Mouse (Mus musculus): ENCODE measurements around the gene Map4. TPM values are rescaled to one million over a fixed set of nuclear protein-coding genes. Genes with fewer than 3 reads are reported as not detected.

The Map4 gene
- polyA plus RNA-seq, 2 experiments = 7.7 to 13.5 TPM

DNA sequence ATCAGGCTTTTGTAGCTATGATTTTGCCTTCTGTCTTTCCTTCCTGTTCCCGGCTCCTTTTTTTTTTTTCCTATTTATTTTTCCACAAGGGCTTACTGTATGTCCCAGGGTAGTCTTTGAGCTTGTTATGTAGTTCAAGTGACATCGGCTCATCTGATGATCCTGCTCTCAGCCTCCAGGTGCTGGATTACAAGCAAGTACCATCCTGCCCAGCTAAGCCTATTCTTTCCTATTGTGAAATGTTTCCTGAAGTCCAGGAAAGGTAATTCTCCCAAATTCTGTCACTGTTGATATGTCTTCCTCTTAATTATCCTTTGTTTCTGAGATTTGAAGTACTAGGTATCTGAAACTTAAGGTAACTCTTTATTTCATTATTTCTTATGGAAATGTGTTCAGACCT, 13.5 kb downstream of the Map4 start:
- Histone ChIP-seq H3K27ac (no peak overlapping the region), H3K9ac (replicated peaks) (no peak overlapping the region), H3K27me3 (ENCODE audit: control insufficient read depth, insufficient read depth, low read length) (no peaks in the 10 kb centered on the region), H3K4me3 (ENCODE audit: insufficient read depth in 1 of 2, low read depth in 2 of 2, low read length in 2 of 2) (no peak overlapping the region), H3K4me2 (ENCODE audit: low read depth) (no peak overlapping the region), H3K4me1 (replicated peaks; ENCODE audit: control insufficient read depth in 2 of 2, insufficient read depth in 2 of 2, low read length in 1 of 2) (no peaks in the 10 kb centered on the region), H3K9me3 (ENCODE audit: control insufficient read depth, low read length) (no peaks in the 10 kb centered on the region), H3K36me3 (replicated peaks; ENCODE audit: control insufficient read depth, insufficient read depth, low read depth) (no peaks in the 10 kb centered on the region)
- no peak for DNase-seq (ENCODE audit: low read depth in 3 of 3, low spot score in 3 of 3)
- WGBS (ENCODE audit: insufficient replicate concordance) = 74% methylated on average over 2 of the region's 2 CpGs
- TF ChIP-seq EP300 (IDR thresholded peaks at IDR 0.05; ENCODE audit: low read depth) (no peak), CTCF (IDR thresholded peaks at IDR 0.05; ENCODE audit: low read depth) (no peak)
- ATAC-seq (ENCODE audit: insufficient read depth) = no peak

DNA sequence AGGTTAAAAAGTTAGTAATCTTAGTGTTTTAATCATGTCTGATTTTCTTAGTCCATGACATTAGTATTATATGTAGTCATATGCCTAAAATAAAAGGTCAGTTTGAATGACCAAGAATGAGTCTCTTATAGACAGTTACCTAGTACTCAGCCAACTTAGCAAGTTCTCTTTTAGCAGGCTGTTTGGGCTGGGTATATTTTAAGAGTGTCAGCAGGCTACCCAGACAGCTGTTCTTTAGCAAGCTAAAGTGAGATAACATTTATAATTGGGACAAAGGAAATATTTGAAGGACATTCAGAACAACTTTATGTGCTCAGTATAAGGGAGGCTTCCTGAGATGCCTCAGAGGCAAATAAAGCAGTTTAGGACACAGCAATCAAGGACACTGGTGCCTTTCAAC, 17.3 kb downstream of the Map4 start:
- DNase-seq (ENCODE audit: low read depth in 3 of 3, low spot score in 3 of 3) = no peak
- no peak overlapping the region for H3K4me2 ChIP-seq (ENCODE audit: low read depth)
- H3K27me3 ChIP-seq (ENCODE audit: control insufficient read depth, insufficient read depth, low read length) = no peaks in the 10 kb centered on the region
- no peak for ATAC-seq (ENCODE audit: insufficient read depth)
- no peak for TF ChIP-seq CTCF (IDR thresholded peaks at IDR 0.05; ENCODE audit: low read depth)
- TF ChIP-seq EP300 (IDR thresholded peaks at IDR 0.05; ENCODE audit: low read depth) = no peak
- no peaks in the 10 kb centered on the region for H3K9me3 ChIP-seq (ENCODE audit: control insufficient read depth, low read length)
- H3K4me1 ChIP-seq (replicated peaks; ENCODE audit: control insufficient read depth in 2 of 2, insufficient read depth in 2 of 2, low read length in 1 of 2) = no peaks in the 10 kb centered on the region
- no peak overlapping the region for H3K27ac ChIP-seq
- H3K4me3 ChIP-seq (ENCODE audit: insufficient read depth in 1 of 2, low read depth in 2 of 2, low read length in 2 of 2) = no peak overlapping the region
- no peaks in the 10 kb centered on the region for H3K36me3 ChIP-seq (replicated peaks; ENCODE audit: control insufficient read depth, insufficient read depth, low read depth)
- no peak overlapping the region for H3K9ac ChIP-seq (replicated peaks)

- DNase-seq (ENCODE audit: low read depth in 3 of 3, low spot score in 3 of 3) = no peak
- H3K27ac ChIP-seq = no peak overlapping the region
- no peak overlapping the region for H3K9ac ChIP-seq (replicated peaks)
- H3K36me3 ChIP-seq (replicated peaks; ENCODE audit: control insufficient read depth, insufficient read depth, low read depth) = no peaks in the 10 kb centered on the region
- H3K4me1 ChIP-seq (replicated peaks; ENCODE audit: control insufficient read depth in 2 of 2, insufficient read depth in 2 of 2, low read length in 1 of 2) = no peaks in the 10 kb centered on the region
- ATAC-seq (ENCODE audit: insufficient read depth) = no peak
- 55% methylated on average over 4 of the region's 4 CpGs for WGBS (ENCODE audit: insufficient replicate concordance)
- TF ChIP-seq EP300 (IDR thresholded peaks at IDR 0.05; ENCODE audit: low read depth) (no peak), CTCF (IDR thresholded peaks at IDR 0.05; ENCODE audit: low read depth) (no peak)
- H3K4me2 ChIP-seq (ENCODE audit: low read depth) = no peak overlapping the region
- H3K9me3 ChIP-seq (ENCODE audit: control insufficient read depth, low read length) = no peaks in the 10 kb centered on the region
- H3K27me3 ChIP-seq (ENCODE audit: control insufficient read depth, insufficient read depth, low read length) = no peaks in the 10 kb centered on the region
- H3K4me3 ChIP-seq (ENCODE audit: insufficient read depth in 1 of 2, low read depth in 2 of 2, low read length in 2 of 2) = no peak overlapping the region
Measured at GRCm38 (mm10) chr9:109949801-109950200, 18.5 kb downstream of the Map4 start.

DNA sequence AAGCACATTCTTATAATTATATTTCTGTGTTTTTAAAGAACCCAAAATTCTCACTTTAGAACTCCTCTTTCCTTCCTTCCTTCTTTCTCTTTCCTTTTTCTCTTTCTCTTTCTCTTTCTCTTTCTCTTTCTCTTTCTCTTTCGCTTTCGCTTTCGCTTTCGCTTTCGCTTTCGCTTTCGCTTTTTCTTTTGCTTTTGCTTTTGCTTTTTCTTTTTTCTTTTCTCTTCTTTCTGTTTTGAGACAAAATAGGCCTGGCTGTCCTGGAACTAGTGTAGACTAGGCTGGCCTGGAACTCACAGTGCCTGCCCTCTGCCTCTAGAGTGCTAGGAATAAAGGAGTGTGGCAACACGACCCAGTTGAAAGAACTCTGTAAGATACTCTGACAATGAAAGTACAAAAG, 22.3 kb downstream of the Map4 start:
- Histone ChIP-seq H3K36me3 (replicated peaks; ENCODE audit: control insufficient read depth, insufficient read depth, low read depth) (no peaks in the 10 kb centered on the region), H3K4me3 (ENCODE audit: insufficient read depth in 1 of 2, low read depth in 2 of 2, low read length in 2 of 2) (no peak overlapping the region), H3K4me1 (replicated peaks; ENCODE audit: control insufficient read depth in 2 of 2, insufficient read depth in 2 of 2, low read length in 1 of 2) (no peaks in the 10 kb centered on the region), H3K9ac (replicated peaks) (no peak overlapping the region), H3K4me2 (ENCODE audit: low read depth) (no peak overlapping the region), H3K27me3 (ENCODE audit: control insufficient read depth, insufficient read depth, low read length) (no peaks in the 10 kb centered on the region), H3K27ac (no peak overlapping the region), H3K9me3 (ENCODE audit: control insufficient read depth, low read length) (no peaks in the 10 kb centered on the region)
- DNase-seq (ENCODE audit: low read depth in 3 of 3, low spot score in 3 of 3) (no peak), ATAC-seq (ENCODE audit: insufficient read depth) (no peak)
- no peak for TF ChIP-seq CTCF (IDR thresholded peaks at IDR 0.05; ENCODE audit: low read depth)
- TF ChIP-seq EP300 (IDR thresholded peaks at IDR 0.05; ENCODE audit: low read depth) = no peak
- 84% methylated on average over 8 of the region's 8 CpGs for WGBS (ENCODE audit: insufficient replicate concordance)

GRCm38 (mm10) chr9:109954631-109955030, 23.4 kb downstream of the Map4 start:
- no peak for ATAC-seq (ENCODE audit: insufficient read depth)
- no peak overlapping the region for H3K4me3 ChIP-seq (ENCODE audit: insufficient read depth in 1 of 2, low read depth in 2 of 2, low read length in 2 of 2)

More at GRCm38 (mm10) chr9:109954631-109955030, 23.4 kb downstream of the Map4 start:
- H3K36me3 ChIP-seq (replicated peaks; ENCODE audit: control insufficient read depth, insufficient read depth, low read depth) = no peaks in the 10 kb centered on the region
- no peaks in the 10 kb centered on the region for H3K4me1 ChIP-seq (replicated peaks; ENCODE audit: control insufficient read depth in 2 of 2, insufficient read depth in 2 of 2, low read length in 1 of 2)
- no peak overlapping the region for H3K4me2 ChIP-seq (ENCODE audit: low read depth)
- no peak overlapping the region for H3K9ac ChIP-seq (replicated peaks)
- TF ChIP-seq CTCF (IDR thresholded peaks at IDR 0.05; ENCODE audit: low read depth) (no peak), EP300 (IDR thresholded peaks at IDR 0.05; ENCODE audit: low read depth) (no peak)
- no peaks in the 10 kb centered on the region for H3K27me3 ChIP-seq (ENCODE audit: control insufficient read depth, insufficient read depth, low read length)
- H3K27ac ChIP-seq = no peak overlapping the region
- no peaks in the 10 kb centered on the region for H3K9me3 ChIP-seq (ENCODE audit: control insufficient read depth, low read length)
- no peak for DNase-seq (ENCODE audit: low read depth in 3 of 3, low spot score in 3 of 3)

Measured in liver, embryonic 14.5 days (tissue).